Mouse (Mus musculus) spleen, postnatal 10 days (tissue): Measurements from ENCODE around the gene Ptn.

ENCODE experiments used
- DNase-seq, 2 experiments: peaks; one replicate each; pipeline ENCODE4 v3.0.0; 2021 to 2022; ENCODE audit warnings: low spot score in 2 of 2

The Ptn gene

GRCm38 (mm10) chr6:36815992-36816391, 6.0 kb upstream of the Ptn start:
- no peak for DNase-seq

GRCm38 (mm10) chr6:36812666-36813515, 2.9 kb upstream of the Ptn start:
- DNase-seq, result no peak

- no peak for DNase-seq
These were observed 428 bp upstream of the Ptn start for GRCm38 (mm10) chr6:36810448-36810847.

- DNase-seq, result no peak
These were observed 701 bp downstream of the Ptn start for GRCm38 (mm10) chr6:36809311-36809726.

- DNase-seq, result no peak
These were observed 1.5 kb downstream of the Ptn start for GRCm38 (mm10) chr6:36808306-36809058.

GRCm38 (mm10) chr6:36806906-36807305, 3.1 kb downstream of the Ptn start:
- DNase-seq, result no peak

GRCm38 (mm10) chr6:36800309-36800946, 9.6 kb downstream of the Ptn start:
- DNase-seq, result no peak

GRCm38 (mm10) chr6:36797066-36797655, 12.9 kb downstream of the Ptn start:
- no peak for DNase-seq

- DNase-seq, result no peak
These were observed 15.5 kb downstream of the Ptn start for GRCm38 (mm10) chr6:36794535-36794934.

- no peak for DNase-seq
These were observed 16.2 kb downstream of the Ptn start for GRCm38 (mm10) chr6:36793775-36794174.

GRCm38 (mm10) chr6:36789261-36789660, 20.8 kb downstream of the Ptn start:
- no peak for DNase-seq

GRCm38 (mm10) chr6:36788576-36789191, 21.3 kb downstream of the Ptn start:
- DNase-seq, result no peak

GRCm38 (mm10) chr6:36784682-36785208, 25.3 kb downstream of the Ptn start:
- no peak for DNase-seq

GRCm38 (mm10) chr6:36782481-36782880, 27.5 kb downstream of the Ptn start:
- DNase-seq, result no peak

GRCm38 (mm10) chr6:36777567-36778337, 32.3 kb downstream of the Ptn start:
- no peak for DNase-seq

GRCm38 (mm10) chr6:36777039-36777438, 33.0 kb downstream of the Ptn start:
- no peak for DNase-seq

- DNase-seq, result no peak
These were observed 34.2 kb downstream of the Ptn start for GRCm38 (mm10) chr6:36775647-36776360.

GRCm38 (mm10) chr6:36772541-36772940, 37.5 kb downstream of the Ptn start:
- DNase-seq, result no peak

- no peak for DNase-seq
These were observed 41.0 kb downstream of the Ptn start for GRCm38 (mm10) chr6:36769012-36769411.

GRCm38 (mm10) chr6:36766941-36767340, 43.1 kb downstream of the Ptn start:
- no peak for DNase-seq
